In the genomic region with DNA sequence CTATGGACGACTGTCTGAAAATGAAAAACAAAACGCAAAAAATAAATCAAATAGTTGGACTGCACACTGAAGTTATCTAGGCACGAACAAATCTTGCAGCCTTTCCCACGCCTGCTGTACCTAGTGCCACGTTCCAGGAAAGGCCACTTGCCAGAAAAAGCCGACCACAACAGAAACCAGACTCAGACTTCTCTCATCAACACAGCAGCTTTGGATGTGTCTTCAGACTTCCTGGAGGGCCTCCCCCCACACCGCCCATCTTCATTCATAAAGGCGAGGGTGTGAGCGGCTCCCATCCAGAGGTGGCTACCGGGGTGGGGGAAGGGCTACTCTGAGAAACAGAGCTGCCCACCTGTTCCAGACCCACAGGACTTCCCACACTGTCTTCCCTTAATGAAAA, we compare ENCODE assay signal across 30 mouse cellular contexts. TPM values are rescaled to one million over a fixed set of nuclear protein-coding genes. Genes with fewer than 3 reads are reported as not detected.
DNase-seq lines count a peak whose midpoint lies in the region; ATAC-seq lines count a peak whose summit lies in the region.
"Had no signal": no experiment of that assay in that cellular context is flagged by ENCODE, and none has a peak within 500 bp of the region (broad histone marks: within the 10 kb centered on the region; RNA-seq: fewer than 3 reads in every experiment).

No protein-coding gene starts in this region.

- H3K4me2 ChIP-seq in heart, embryonic 13.5 days = no peak overlapping the region
- H3K4me2 ChIP-seq in neural tube, embryonic 15.5 days = no peak overlapping the region
- H3K4me2 ChIP-seq: embryonic facial prominence, embryonic 15.5 days; intestine, embryonic 15.5 days; limb, embryonic 13.5 days; liver, embryonic 11.5 days; lung, embryonic 15.5 days; midbrain, embryonic 12.5 days; stomach, embryonic 15.5 days had no signal

- 0 out of 2 replicates have a peak overlapping the region, but pooled peaks have one; percentile 7 for H3K9ac ChIP-seq in heart, embryonic 13.5 days
- H3K9ac ChIP-seq in neural tube, embryonic 15.5 days (replicated peaks) = no peak overlapping the region
- H3K9ac ChIP-seq: embryonic facial prominence, embryonic 15.5 days; intestine, embryonic 15.5 days; limb, embryonic 13.5 days; lung, embryonic 15.5 days; midbrain, embryonic 12.5 days; stomach, embryonic 15.5 days had no signal

- peaks cover 9% of the 10 kb centered on the region for H3K36me3 ChIP-seq in heart, embryonic 13.5 days
- H3K36me3 ChIP-seq in neural tube, embryonic 15.5 days = peaks cover 26% of the 10 kb centered on the region
- H3K36me3 ChIP-seq: intestine, embryonic 15.5 days; lung, embryonic 15.5 days; stomach, embryonic 15.5 days had no signal

- 60% methylated on average over 10 of the region's 10 CpGs for WGBS in heart, embryonic 13.5 days
- WGBS in neural tube, embryonic 15.5 days = 81% methylated on average over 10 of the region's 10 CpGs

- H3K4me3 ChIP-seq in heart, embryonic 13.5 days = no peak overlapping the region
- no peak overlapping the region for H3K4me3 ChIP-seq in neural tube, embryonic 15.5 days (replicated peaks)
- H3K4me3 ChIP-seq: embryonic facial prominence, embryonic 10.5 days; embryonic facial prominence, embryonic 15.5 days; heart, embryonic 10.5 days; intestine, embryonic 15.5 days; limb, embryonic 13.5 days; lung, embryonic 15.5 days; midbrain, embryonic 12.5 days; stomach, embryonic 15.5 days had no signal

- H3K27me3 ChIP-seq in heart, embryonic 13.5 days (replicated peaks) = no peaks in the 10 kb centered on the region
- no peaks in the 10 kb centered on the region for H3K27me3 ChIP-seq in neural tube, embryonic 15.5 days (replicated peaks)
- H3K27me3 ChIP-seq: CH12.LX; embryonic facial prominence, embryonic 15.5 days; intestine, embryonic 15.5 days; limb, embryonic 13.5 days; lung, embryonic 15.5 days; midbrain, embryonic 12.5 days; stomach, embryonic 15.5 days had no signal

- H3K4me1 ChIP-seq in heart, embryonic 13.5 days = peaks cover 14% of the 10 kb centered on the region
- no peaks in the 10 kb centered on the region for H3K4me1 ChIP-seq in neural tube, embryonic 15.5 days
- H3K4me1 ChIP-seq: intestine, embryonic 15.5 days; limb, embryonic 13.5 days; lung, embryonic 15.5 days; stomach, embryonic 15.5 days had no signal

- H3K9me3 ChIP-seq in heart, embryonic 13.5 days = no peaks in the 10 kb centered on the region
- no peaks in the 10 kb centered on the region for H3K9me3 ChIP-seq in neural tube, embryonic 15.5 days (replicated peaks)
- H3K9me3 ChIP-seq: embryonic facial prominence, embryonic 10.5 days; embryonic facial prominence, embryonic 15.5 days; heart, embryonic 10.5 days; intestine, embryonic 15.5 days; limb, embryonic 13.5 days; lung, embryonic 15.5 days; midbrain, embryonic 12.5 days; stomach, embryonic 15.5 days had no signal

- no peak overlapping the region for H3K27ac ChIP-seq in heart, embryonic 13.5 days (replicated peaks)
- H3K27ac ChIP-seq in neural tube, embryonic 15.5 days (replicated peaks) = no peak overlapping the region
- H3K27ac ChIP-seq: embryonic facial prominence, embryonic 10.5 days; embryonic facial prominence, embryonic 15.5 days; heart, embryonic 10.5 days; intestine, embryonic 15.5 days; kidney, postnatal 0 days; limb, embryonic 13.5 days; lung, embryonic 15.5 days; midbrain, embryonic 12.5 days; stomach, embryonic 15.5 days had no signal

- no peak for DNase-seq in heart, adult 9 months (ENCODE audit: low spot score in 2 of 2)
- DNase-seq in thymus, postnatal 14 days = peak; percentile 53
- no peak for DNase-seq in thymus, postnatal 25 days
- peak; percentile 44 for DNase-seq in T-cell, adult 2 months (ENCODE audit: low spot score)
- DNase-seq in induced T-regulatory cell, adult 2 months (ENCODE audit: low read depth) = peak; percentile 38
- DNase-seq: adrenal gland, postnatal 14 days; cerebellum, adult 11-12 months; cerebellum, adult 9-11 months; kidney, adult 8-10 months; kidney, postnatal 4 days; right cerebral cortex, postnatal 14 days had no signal

- no peak for ATAC-seq in heart, embryonic 13.5 days (ENCODE audit: extremely low read depth, insufficient number of reproducible peaks, low FRiP score, low TSS enrichment)
- ATAC-seq in neural tube, embryonic 15.5 days (ENCODE audit: low FRiP score) = no peak
- ATAC-seq in frontal cortex, adult (ENCODE audit: low TSS enrichment) = no peak
- ATAC-seq: forebrain, embryonic 16.5 days; hindbrain, embryonic 16.5 days; intestine, embryonic 15.5 days had no signal

RNA-seq across cellular contexts. Expression of a gene that starts 14.6 kb away (rescaled TPM):
- 56.3 and 56.9 TPM in 2 replicates for polyA plus RNA-seq in heart, embryonic 13.5 days (2015; fragmentation: Nextera tagmentation; extraction: Ambion mirVana)
- polyA plus RNA-seq in neural tube, embryonic 15.5 days (2015; fragmentation: Nextera tagmentation; extraction: Ambion mirVana) = 39.6 and 49.5 TPM in 2 replicates

RNA-seq across cellular contexts. Expression of a gene that starts 14.8 kb away (rescaled TPM):
- polyA plus RNA-seq in heart, embryonic 13.5 days (2015; fragmentation: Nextera tagmentation; extraction: Ambion mirVana) = 40.4 and 42.1 TPM in 2 replicates
- polyA plus RNA-seq in neural tube, embryonic 15.5 days (2015; fragmentation: Nextera tagmentation; extraction: Ambion mirVana) = 36.8 and 55.4 TPM in 2 replicates

RNA-seq across cellular contexts. Expression of a gene that starts 17.7 kb away (rescaled TPM):
- 5.7 and 5.8 TPM in 2 replicates for polyA plus RNA-seq in heart, embryonic 13.5 days (2015; fragmentation: Nextera tagmentation; extraction: Ambion mirVana)
- 1.8 and 5.3 TPM in 2 replicates for polyA plus RNA-seq in neural tube, embryonic 15.5 days (2015; fragmentation: Nextera tagmentation; extraction: Ambion mirVana)

RNA-seq across cellular contexts. Expression of a gene that starts 24.9 kb away (rescaled TPM):
- polyA plus RNA-seq in heart, embryonic 13.5 days (2015; fragmentation: Nextera tagmentation; extraction: Ambion mirVana) = 49.5 and 57.7 TPM in 2 replicates
- 48.2 and 49.5 TPM in 2 replicates for polyA plus RNA-seq in neural tube, embryonic 15.5 days (2015; fragmentation: Nextera tagmentation; extraction: Ambion mirVana)

RNA-seq across cellular contexts. Expression of a gene that starts 28.4 kb away (rescaled TPM):
- not detected in 2 replicates for polyA plus RNA-seq in heart, embryonic 13.5 days (2015; fragmentation: Nextera tagmentation; extraction: Ambion mirVana)
- 0.20 TPM in 1 of 2 replicates, not detected in the other for polyA plus RNA-seq in neural tube, embryonic 15.5 days (2015; fragmentation: Nextera tagmentation; extraction: Ambion mirVana)
- polyA plus RNA-seq: embryonic facial prominence, embryonic 10.5 days; embryonic facial prominence, embryonic 15.5 days; G1E; heart, embryonic 10.5 days; hindbrain, embryonic 11.5 days; hindbrain, embryonic 16.5 days; limb, embryonic 13.5 days; liver, embryonic 11.5 days; lung, embryonic 15.5 days; midbrain, embryonic 12.5 days; neural tube, embryonic 14.5 days had no signal

Comparison
In these comparisons a context has a peak if more than half of its experiments do, and no peak if none do; other contexts are left out.
1. DNase-seq: peak in thymus, postnatal 14 days (single experiment), T-cell, adult 2 months (single experiment) and induced T-regulatory cell, adult 2 months (single experiment); none in heart, adult 9 months (0 of 2) and thymus, postnatal 25 days (single experiment).